Mouse (Mus musculus): ENCODE measurements around the gene Usp53. TPM values are rescaled to one million over a fixed set of nuclear protein-coding genes. Genes with fewer than 3 reads are reported as not detected.

The Usp53 gene
- polyA plus RNA-seq, 1 experiment = 10.4 TPM

- no peak for TF ChIP-seq CTCF (IDR thresholded peaks at IDR 0.05; ENCODE audit: borderline replicate concordance, insufficient read depth, low read length)
- TF ChIP-seq POLR2A (IDR thresholded peaks at IDR 0.05; ENCODE audit: low read depth, low read length) = no peak
- Histone ChIP-seq H3K27ac (ENCODE audit: insufficient read depth, low read length) (0 out of 2 replicates have a peak overlapping the region, but pooled peaks have one; percentile 9), H3K4me1 (ENCODE audit: control insufficient read depth, insufficient read depth, low read length) (peaks cover 6% of the 10 kb centered on the region; the same call in 1 of the 2 replicates), H3K4me3 (ENCODE audit: insufficient read depth, low read length) (no peak overlapping the region)
Measured at GRCm38 (mm10) chr3:122921676-122922527, 62.4 kb downstream of the Usp53 start.

- H3K4me3 ChIP-seq (ENCODE audit: insufficient read depth, low read length) = no peak overlapping the region
- H3K27ac ChIP-seq (ENCODE audit: insufficient read depth, low read length) = peak overlapping the region; percentile 58
- TF ChIP-seq CTCF (IDR thresholded peaks at IDR 0.05; ENCODE audit: borderline replicate concordance, insufficient read depth, low read length) (no peak), POLR2A (IDR thresholded peaks at IDR 0.05; ENCODE audit: low read depth, low read length) (0 out of 2 replicates have a peak, but pooled peaks have one; percentile 24)
- H3K4me1 ChIP-seq (ENCODE audit: control insufficient read depth, insufficient read depth, low read length) = no peaks in the 10 kb centered on the region
Measured at GRCm38 (mm10) chr3:122920572-122921435, 63.5 kb downstream of the Usp53 start.

GRCm38 (mm10) chr3:122919260-122919659 is 65.0 kb downstream of the Usp53 start, which contains the start of gene Gm10959:
Gene Gm10959 (minus strand): TSS chr3:122919360.
- Histone ChIP-seq H3K4me1 (ENCODE audit: control insufficient read depth, insufficient read depth, low read length) (no peaks in the 10 kb centered on the region), H3K27ac (ENCODE audit: insufficient read depth, low read length) (no peak within 1 kb of the TSS), H3K4me3 (ENCODE audit: insufficient read depth, low read length) (no peak within 1 kb of the TSS)
- TF ChIP-seq POLR2A (IDR thresholded peaks at IDR 0.05; ENCODE audit: low read depth, low read length) (no peak), CTCF (IDR thresholded peaks at IDR 0.05; ENCODE audit: borderline replicate concordance, insufficient read depth, low read length) (no peak)

GRCm38 (mm10) chr3:122918672-122919071 is 65.6 kb downstream of the Usp53 start:
- no peak overlapping the region for H3K27ac ChIP-seq (ENCODE audit: insufficient read depth, low read length)
- no peaks in the 10 kb centered on the region for H3K4me1 ChIP-seq (ENCODE audit: control insufficient read depth, insufficient read depth, low read length)
- no peak for TF ChIP-seq CTCF (IDR thresholded peaks at IDR 0.05; ENCODE audit: borderline replicate concordance, insufficient read depth, low read length)
- no peak for TF ChIP-seq POLR2A (IDR thresholded peaks at IDR 0.05; ENCODE audit: low read depth, low read length)
- no peak overlapping the region for H3K4me3 ChIP-seq (ENCODE audit: insufficient read depth, low read length)

- no peaks in the 10 kb centered on the region for H3K4me1 ChIP-seq (ENCODE audit: control insufficient read depth, insufficient read depth, low read length)
- H3K4me3 ChIP-seq (ENCODE audit: insufficient read depth, low read length) = no peak overlapping the region
- no peak overlapping the region for H3K27ac ChIP-seq (ENCODE audit: insufficient read depth, low read length)
- TF ChIP-seq POLR2A (IDR thresholded peaks at IDR 0.05; ENCODE audit: low read depth, low read length) = no peak
- TF ChIP-seq CTCF (IDR thresholded peaks at IDR 0.05; ENCODE audit: borderline replicate concordance, insufficient read depth, low read length) = no peak
Measured at GRCm38 (mm10) chr3:122916191-122916680, 68.1 kb downstream of the Usp53 start.

GRCm38 (mm10) chr3:122915493-122915892 is 68.8 kb downstream of the Usp53 start:
- TF ChIP-seq POLR2A (IDR thresholded peaks at IDR 0.05; ENCODE audit: low read depth, low read length) (no peak), CTCF (IDR thresholded peaks at IDR 0.05; ENCODE audit: borderline replicate concordance, insufficient read depth, low read length) (no peak)
- no peak overlapping the region for H3K27ac ChIP-seq (ENCODE audit: insufficient read depth, low read length)
- H3K4me3 ChIP-seq (ENCODE audit: insufficient read depth, low read length) = no peak overlapping the region
- H3K4me1 ChIP-seq (ENCODE audit: control insufficient read depth, insufficient read depth, low read length) = no peaks in the 10 kb centered on the region

- H3K4me1 ChIP-seq (ENCODE audit: control insufficient read depth, insufficient read depth, low read length) = no peaks in the 10 kb centered on the region
- TF ChIP-seq CTCF (IDR thresholded peaks at IDR 0.05; ENCODE audit: borderline replicate concordance, insufficient read depth, low read length) = no peak
- TF ChIP-seq POLR2A (IDR thresholded peaks at IDR 0.05; ENCODE audit: low read depth, low read length) = no peak
- H3K4me3 ChIP-seq (ENCODE audit: insufficient read depth, low read length) = no peak overlapping the region
- no peak overlapping the region for H3K27ac ChIP-seq (ENCODE audit: insufficient read depth, low read length)
Measured at GRCm38 (mm10) chr3:122907841-122908240, 76.5 kb downstream of the Usp53 start.

- TF ChIP-seq POLR2A (IDR thresholded peaks at IDR 0.05; ENCODE audit: low read depth, low read length) = no peak
- TF ChIP-seq CTCF (IDR thresholded peaks at IDR 0.05; ENCODE audit: borderline replicate concordance, insufficient read depth, low read length) = peak; percentile 56; the same call in 1 of the 2 replicates
- Histone ChIP-seq H3K4me3 (ENCODE audit: insufficient read depth, low read length) (no peak overlapping the region), H3K4me1 (ENCODE audit: control insufficient read depth, insufficient read depth, low read length) (no peaks in the 10 kb centered on the region), H3K27ac (ENCODE audit: insufficient read depth, low read length) (no peak overlapping the region)
Measured at GRCm38 (mm10) chr3:122903746-122904433, 80.4 kb downstream of the Usp53 start.

GRCm38 (mm10) chr3:122898254-122898653 is 86.1 kb downstream of the Usp53 start:
- Histone ChIP-seq H3K4me3 (ENCODE audit: insufficient read depth, low read length) (no peak overlapping the region), H3K4me1 (ENCODE audit: control insufficient read depth, insufficient read depth, low read length) (no peaks in the 10 kb centered on the region), H3K27ac (ENCODE audit: insufficient read depth, low read length) (no peak overlapping the region)
- TF ChIP-seq POLR2A (IDR thresholded peaks at IDR 0.05; ENCODE audit: low read depth, low read length) = no peak
- TF ChIP-seq CTCF (IDR thresholded peaks at IDR 0.05; ENCODE audit: borderline replicate concordance, insufficient read depth, low read length) = no peak

All from embryonic fibroblast, embryonic 13.5 days (primary cell).